ENCODE assay signal across 16 mouse cellular contexts in the genomic region with DNA sequence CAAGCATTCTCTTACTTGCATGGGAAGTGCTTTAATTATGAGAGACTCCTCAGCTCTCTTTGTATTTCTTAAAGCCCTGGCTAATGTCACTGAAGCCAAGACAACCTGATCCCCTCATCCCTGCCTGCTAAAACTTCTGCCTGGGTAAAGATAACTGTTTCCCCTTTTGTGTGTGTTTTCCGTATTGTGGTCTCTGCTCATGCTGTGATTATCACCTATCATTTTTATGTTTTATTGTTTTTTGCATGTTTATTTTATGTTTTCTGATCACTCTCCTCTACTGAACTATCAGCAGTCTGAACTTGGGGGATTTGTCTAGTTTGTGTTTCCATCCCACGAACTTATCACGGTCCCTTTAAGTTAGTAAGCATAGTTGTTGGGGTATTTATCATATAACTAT.
"Had no signal": no experiment of that assay in that cellular context is flagged by ENCODE, and none has a peak within 500 bp of the region (broad histone marks: within the 10 kb centered on the region; RNA-seq: fewer than 3 reads in every experiment).

No protein-coding gene starts in this region.

- H3K27me3 ChIP-seq: neural tube, embryonic 13.5 days; neural tube, embryonic 15.5 days; stomach, embryonic 15.5 days had no signal

- H3K4me2 ChIP-seq: neural tube, embryonic 13.5 days; neural tube, embryonic 15.5 days; stomach, embryonic 15.5 days had no signal

- H3K4me3 ChIP-seq: neural tube, embryonic 13.5 days; neural tube, embryonic 15.5 days; stomach, embryonic 15.5 days had no signal

- H3K36me3 ChIP-seq: neural tube, embryonic 13.5 days; neural tube, embryonic 15.5 days; stomach, embryonic 15.5 days had no signal

- H3K9ac ChIP-seq: neural tube, embryonic 13.5 days; neural tube, embryonic 15.5 days; stomach, embryonic 15.5 days had no signal

- H3K9me3 ChIP-seq: neural tube, embryonic 13.5 days; neural tube, embryonic 15.5 days; stomach, embryonic 15.5 days had no signal

- DNase-seq: retina, postnatal 1 day; right cerebral cortex, adult 18-20 months; right cerebral cortex, postnatal 14 days; right cerebral cortex, postnatal 25 days; right cerebral cortex, postnatal 4 days; spleen, adult 18-20 months; thymus, adult 18-20 months; thymus, adult 2 months; thymus, postnatal 14 days; thymus, postnatal 25 days; thymus, postnatal 36 days; thymus, postnatal 4 days had no signal

- H3K4me1 ChIP-seq: neural tube, embryonic 15.5 days; stomach, embryonic 15.5 days had no signal

- H3K27ac ChIP-seq: neural tube, embryonic 13.5 days; neural tube, embryonic 15.5 days; stomach, embryonic 15.5 days; stomach, postnatal 0 days had no signal
